Mouse (Mus musculus) E14TG2a.4 (cell line): ENCODE measurements around the gene Mcm6.

Experiments used
- CTCF ChIP-seq: conservative IDR thresholded peaks from 2 replicates; pipeline ENCODE4 v1.5.1; 2014; ENCODE audit warnings: low read length
- NANOG ChIP-seq: IDR thresholded peaks from 2 replicates; pipeline ENCODE4 v1.6.1; 2014; ENCODE audit warnings: borderline replicate concordance, low read length, mixed read lengths

GRCm38 (mm10) chr1:128405675-128406074 is 46.2 kb upstream of the Mcm6 start:
- TF ChIP-seq CTCF (no peak), NANOG (no peak)
